Mouse (Mus musculus) brain, embryonic 14.5 days (tissue): ENCODE results near the gene Magi2.

Source experiments
- CTCF ChIP-seq: fragments of 200-500 bp; IDR thresholded peaks from 2 replicates; pipeline ENCODE4 v1.5.1; 2012; ENCODE audit warnings: inconsistent platforms, mild to moderate bottlenecking, moderate library complexity, borderline replicate concordance; ENCODE audit not compliant: insufficient read depth, insufficient read length; ENCODE audit errors: extremely low read depth
- POLR2A ChIP-seq: fragments of 200-500 bp; IDR thresholded peaks from 2 replicates; pipeline ENCODE4 v1.6.1; 2012; ENCODE audit warnings: mild to moderate bottlenecking, inconsistent platforms, borderline replicate concordance; ENCODE audit not compliant: poor library complexity, insufficient read depth, insufficient read length, severe bottlenecking; ENCODE audit errors: extremely low read depth

DNA sequence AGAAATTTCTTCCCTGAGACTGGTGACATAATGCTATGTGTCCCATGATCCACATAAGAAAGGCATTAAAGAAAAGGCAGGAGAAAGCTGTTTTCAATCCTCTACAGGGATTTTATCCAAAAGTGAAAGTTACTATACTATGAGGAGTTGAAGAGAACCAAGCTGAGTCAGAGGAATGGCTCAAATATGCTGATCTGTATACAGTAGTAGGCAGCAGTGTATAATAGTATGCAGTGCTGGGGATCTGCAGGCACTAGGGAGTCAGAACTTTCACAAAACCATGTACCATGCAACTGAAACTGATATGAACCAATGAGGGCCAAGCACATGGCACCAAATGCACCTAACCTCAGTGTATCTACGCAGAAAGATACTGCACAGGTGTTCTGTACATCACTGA is 855.5 kb downstream of the Magi2 start:
- no peak for TF ChIP-seq POLR2A
- no peak for TF ChIP-seq CTCF
